Mouse (Mus musculus) monocyte, adult 59 days (primary cell): ENCODE data around the gene Eif3f. TPM values are rescaled to one million over a fixed set of nuclear protein-coding genes. Genes with fewer than 3 reads are reported as not detected.

Source experiments
- total RNA-seq, 2 experiments: library from RNA; stranded (reverse); gene quantifications; one replicate each; pipeline ENCODE4 v1.2.4; 2023

Eif3f gene
- 100 to 1,000 TPM; 215 to 246 TPM for total RNA-seq

GRCm38 (mm10) chr7:108933794-108934731 lies at the start of gene Eif3f:
TSS of gene Eif3f (plus strand) at chr7:108934417.

GRCm38 (mm10) chr7:108884906-108885305 lies 49.3 kb upstream of the Eif3f start, which contains the start of gene Olfr518:
TSS of gene Olfr518 (minus strand) at chr7:108885006.

GRCm38 (mm10) chr7:108894320-108894719 lies 39.9 kb upstream of the Eif3f start, which contains the start of gene Olfr519:
TSS of gene Olfr519 (minus strand) at chr7:108894420.

GRCm38 (mm10) chr7:108929726-108930393 lies 4.4 kb upstream of the Eif3f start, which contains the start of gene Nlrp10:
TSS of gene Nlrp10 (minus strand) at chr7:108930178.

GRCm38 (mm10) chr7:108950312-108950761 lies 16.1 kb downstream of the Eif3f start, which contains the start of gene Tub:
TSS of gene Tub (plus strand) at chr7:108950338.

Other genes with a start within 250 kb of the Eif3f start
- not detected for gene Olfr512, start 221.1 kb upstream of the Eif3f start, total RNA-seq
- gene Olfr513, start 183.4 kb upstream of the Eif3f start, total RNA-seq = not detected
- not detected for gene Olfr514, start 108.4 kb upstream of the Eif3f start, total RNA-seq
- not detected for gene Olfr516, start 83.9 kb upstream of the Eif3f start, total RNA-seq
- not detected for gene Olfr517, start 62.0 kb upstream of the Eif3f start, total RNA-seq
- gene Olfr518, start 49.4 kb upstream of the Eif3f start, total RNA-seq = not detected
- not detected for gene Olfr519, start 40.0 kb upstream of the Eif3f start, total RNA-seq
- gene Nlrp10, start 4.2 kb upstream of the Eif3f start, total RNA-seq = under 1 TPM; 0.82 to 0.86 TPM
- gene Tub, start 15.9 kb downstream of the Eif3f start, total RNA-seq = not detected
- gene Ric3, start 148.9 kb downstream of the Eif3f start, total RNA-seq = 1 to 10 TPM in 1 of 2 experiments, under 1 TPM in 1; 0.89 to 1.1 TPM
- 1 to 10 TPM; 4.0 to 5.4 TPM for gene Lmo1, start 240.8 kb downstream of the Eif3f start, total RNA-seq